Mouse (Mus musculus) retina, adult 2 months (tissue): Measurements from ENCODE around the gene Pcbp1.
A peak's percentile ranks its signal among the peaks of the same experiment; 100 is the strongest.
"Not testable (repeated sequence)": the region's sequence is repeated elsewhere in the genome, so short reads cannot be mapped to it uniquely, and the experiment has no call there.

ENCODE experiments used
- DNase-seq: peaks from one replicate; pipeline ENCODE4 v3.0.0-alpha.2; 2012; ENCODE audit warnings: low read depth, low spot score

Gene Pcbp1

GRCm38 (mm10) chr6:86526032-86526960, at the start of gene Pcbp1:
Pcbp1 (minus strand) TSS chr6:86526321.
- peak; percentile 92 for DNase-seq

GRCm38 (mm10) chr6:86574495-86574894, 48.4 kb upstream of the Pcbp1 start:
- no peak for DNase-seq

GRCm38 (mm10) chr6:86570830-86571229, 44.7 kb upstream of the Pcbp1 start:
- DNase-seq = no peak

GRCm38 (mm10) chr6:86569461-86569820, 43.3 kb upstream of the Pcbp1 start:
- DNase-seq = no peak

- no peak for DNase-seq
Measured at GRCm38 (mm10) chr6:86568816-86569460, 42.8 kb upstream of the Pcbp1 start.

GRCm38 (mm10) chr6:86565782-86566181, 39.7 kb upstream of the Pcbp1 start:
- DNase-seq = no peak

GRCm38 (mm10) chr6:86557182-86557581, 31.1 kb upstream of the Pcbp1 start:
- not testable (repeated sequence) for DNase-seq

GRCm38 (mm10) chr6:86556345-86557058, 30.4 kb upstream of the Pcbp1 start:
- DNase-seq = no peak

GRCm38 (mm10) chr6:86550587-86550986, 24.5 kb upstream of the Pcbp1 start:
- no peak for DNase-seq

- no peak for DNase-seq
Measured at GRCm38 (mm10) chr6:86547880-86548367, 21.8 kb upstream of the Pcbp1 start.

- no peak for DNase-seq
Measured at GRCm38 (mm10) chr6:86547228-86547755, 21.2 kb upstream of the Pcbp1 start.

GRCm38 (mm10) chr6:86545236-86545635, 19.1 kb upstream of the Pcbp1 start:
- DNase-seq = no peak

- no peak for DNase-seq
Measured at GRCm38 (mm10) chr6:86543869-86544268, 17.7 kb upstream of the Pcbp1 start.

- DNase-seq = no peak
Measured at GRCm38 (mm10) chr6:86543060-86543459, 16.9 kb upstream of the Pcbp1 start.

- no peak for DNase-seq
Measured at GRCm38 (mm10) chr6:86541650-86542049, 15.5 kb upstream of the Pcbp1 start.

- no peak for DNase-seq
Measured at GRCm38 (mm10) chr6:86528451-86528785, 2.3 kb upstream of the Pcbp1 start.

GRCm38 (mm10) chr6:86527766-86528450, 1.8 kb upstream of the Pcbp1 start:
- no peak for DNase-seq

GRCm38 (mm10) chr6:86526961-86527740, 1.0 kb upstream of the Pcbp1 start:
- peak; percentile 75 for DNase-seq

- DNase-seq = peak; percentile 46
Measured at GRCm38 (mm10) chr6:86525646-86526031, 482 bp downstream of the Pcbp1 start.

GRCm38 (mm10) chr6:86524879-86525645, 1.1 kb downstream of the Pcbp1 start:
- no peak for DNase-seq
